Mouse (Mus musculus) embryonic facial prominence, embryonic 11.5 days (tissue): ENCODE measurements around the gene 4932414N04Rik. TPM values are rescaled to one million over a fixed set of nuclear protein-coding genes. Genes with fewer than 3 reads are reported as not detected.
"Not testable (repeated sequence)": the region's sequence is repeated elsewhere in the genome, so short reads cannot be mapped to it uniquely, and the experiment has no call there.

Source experiments
- ATAC-seq: fragments of 200-750 bp; cut with Nextera tagmentation; replicated peaks from 2 replicates; pipeline ENCODE4 v1.8.0; 2017; ENCODE audit warnings: low read depth; ENCODE audit not compliant: insufficient number of reproducible peaks, low FRiP score, low TSS enrichment
- DNase-seq: peaks from one replicate; pipeline ENCODE4 v3.0.0-alpha.2; 2015; ENCODE audit warnings: low spot score
- H3K27ac ChIP-seq: fragments of 300-500 bp; sonication (generic); replicated peaks from 2 replicates; pipeline ENCODE4 v1.5.1; 2014; ENCODE audit warnings: mild to moderate bottlenecking, low read depth, low read length, control low read depth
- H3K27me3 ChIP-seq: fragments of 300-500 bp; sonication (generic); 2 replicates; pipeline ENCODE4 v1.6.1; 2014; ENCODE audit warnings: mild to moderate bottlenecking, low read length, moderate library complexity, mixed read lengths; ENCODE audit not compliant: control insufficient read depth, insufficient read depth
- H3K36me3 ChIP-seq: fragments of 300-500 bp; sonication (generic); replicated peaks from 2 replicates; pipeline ENCODE4 v1.6.1; 2014; ENCODE audit warnings: low read depth, mild to moderate bottlenecking, low read length, moderate library complexity, mixed read lengths; ENCODE audit not compliant: control insufficient read depth, insufficient read depth
- H3K4me1 ChIP-seq: fragments of 300-500 bp; sonication (generic); 2 replicates; pipeline ENCODE4 v1.6.1; 2014; ENCODE audit warnings: low read length, mixed read lengths; ENCODE audit not compliant: control insufficient read depth, insufficient read depth
- H3K4me2 ChIP-seq: fragments of 300-500 bp; sonication (generic); 2 replicates; pipeline ENCODE4 v1.6.1; 2014; ENCODE audit warnings: low read depth, mild to moderate bottlenecking, control low read depth, low read length, moderate library complexity
- H3K4me3 ChIP-seq: fragments of 300-500 bp; sonication (generic); 2 replicates; pipeline ENCODE4 v1.5.1; 2014; ENCODE audit warnings: low read depth, low read length, control low read depth
- H3K9ac ChIP-seq: fragments of 300-500 bp; sonication (generic); replicated peaks from 2 replicates; pipeline ENCODE4 v1.6.1; 2014; ENCODE audit warnings: mild to moderate bottlenecking, control low read depth, low read length
- H3K9me3 ChIP-seq: fragments of 300-500 bp; sonication (generic); replicated peaks from 2 replicates; pipeline ENCODE4 v1.6.1; 2016; ENCODE audit warnings: mild to moderate bottlenecking, low read length, inconsistent platforms, mixed read lengths; ENCODE audit not compliant: control insufficient read depth
- WGBS: fragments of 180-500 bp; shearing (Covaris S2); extraction: QIAGEN DNeasy Blood & Tissue Kit; methylation state at CpG from one replicate; pipeline ENCODE4 v1.1.7; 2014; 5-methylcytosine and 5-hydroxymethylcytosine counted together
- polyA plus RNA-seq: library from polyadenylated mRNA; unstranded; fragments of >200 nt; fragmentation: Nextera tagmentation; extraction: Ambion mirVana; gene quantifications from 2 replicates; pipeline ENCODE4 v1.2.1, GENCODE M21; 2014

Gene 4932414N04Rik
- polyA plus RNA-seq, 1 experiment from 2014 or later = not detected

DNA sequence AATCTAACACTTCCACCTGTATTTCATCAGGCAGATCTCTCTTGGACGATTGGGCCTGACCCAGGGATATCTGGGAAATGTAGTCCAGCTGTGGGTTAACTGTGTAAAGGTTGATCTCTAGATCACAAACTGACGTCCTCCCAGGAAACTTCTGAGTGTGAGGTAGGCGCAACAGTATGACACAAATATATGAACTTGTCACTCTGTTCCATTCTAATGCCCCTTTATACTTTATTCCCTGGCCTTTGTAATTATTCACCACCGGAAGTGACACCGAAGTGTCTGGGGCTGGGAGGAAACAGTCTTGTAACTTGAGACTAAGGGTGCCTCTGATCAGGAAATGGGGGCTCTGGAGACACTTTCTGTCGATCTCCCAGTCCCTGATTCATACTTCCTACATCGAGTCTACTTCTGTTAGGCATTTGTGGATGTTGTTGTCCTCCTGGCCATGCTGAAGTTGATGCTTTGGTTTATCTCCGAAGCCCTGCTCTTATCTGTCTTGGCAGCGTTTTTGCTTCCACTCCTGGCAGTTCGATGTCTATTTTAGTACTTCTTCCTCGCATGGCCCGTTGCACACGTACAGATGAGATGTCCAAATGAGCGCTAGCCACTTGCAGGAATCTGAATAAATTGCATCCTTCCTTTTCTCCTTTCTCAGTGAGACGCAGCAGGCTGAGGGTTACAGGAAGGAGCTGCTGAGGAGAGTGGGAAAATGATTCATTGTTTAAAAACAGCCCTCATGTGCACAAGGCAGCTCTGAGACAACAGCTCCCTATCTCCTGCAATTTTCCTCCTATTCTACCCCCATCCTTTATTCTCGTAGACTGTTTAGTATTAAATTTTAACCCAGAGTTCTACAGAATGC, 126.2 kb downstream of the 4932414N04Rik start:
- H3K9ac ChIP-seq = peak overlapping the region; percentile 35; the same call in 1 of the 2 replicates
- H3K4me1 ChIP-seq = no peaks in the 10 kb centered on the region
- H3K36me3 ChIP-seq = no peaks in the 10 kb centered on the region
- H3K27ac ChIP-seq = no peak overlapping the region
- DNase-seq (peak; percentile 66), ATAC-seq (peak; percentile 47; the same call in 1 of the 2 replicates)
- H3K4me2 ChIP-seq = peak overlapping the region; percentile 11; the same call in 1 of the 2 replicates
- H3K4me3 ChIP-seq = peak overlapping the region; percentile 7; the same call in 1 of the 2 replicates
- H3K27me3 ChIP-seq = no peaks in the 10 kb centered on the region
- H3K9me3 ChIP-seq = no peaks in the 10 kb centered on the region
- WGBS = 42% methylated on average over 16 of the region's 16 CpGs

- not testable (repeated sequence) for H3K4me2 ChIP-seq, H3K27me3 ChIP-seq, ATAC-seq, H3K4me3 ChIP-seq, H3K27ac ChIP-seq, DNase-seq, H3K4me1 ChIP-seq, H3K9ac ChIP-seq, H3K36me3 ChIP-seq, H3K9me3 ChIP-seq
- 92% methylated on average over 8 of the region's 8 CpGs for WGBS
Measured at GRCm38 (mm10) chr2:68783664-68784063, 127.4 kb downstream of the 4932414N04Rik start.

DNA sequence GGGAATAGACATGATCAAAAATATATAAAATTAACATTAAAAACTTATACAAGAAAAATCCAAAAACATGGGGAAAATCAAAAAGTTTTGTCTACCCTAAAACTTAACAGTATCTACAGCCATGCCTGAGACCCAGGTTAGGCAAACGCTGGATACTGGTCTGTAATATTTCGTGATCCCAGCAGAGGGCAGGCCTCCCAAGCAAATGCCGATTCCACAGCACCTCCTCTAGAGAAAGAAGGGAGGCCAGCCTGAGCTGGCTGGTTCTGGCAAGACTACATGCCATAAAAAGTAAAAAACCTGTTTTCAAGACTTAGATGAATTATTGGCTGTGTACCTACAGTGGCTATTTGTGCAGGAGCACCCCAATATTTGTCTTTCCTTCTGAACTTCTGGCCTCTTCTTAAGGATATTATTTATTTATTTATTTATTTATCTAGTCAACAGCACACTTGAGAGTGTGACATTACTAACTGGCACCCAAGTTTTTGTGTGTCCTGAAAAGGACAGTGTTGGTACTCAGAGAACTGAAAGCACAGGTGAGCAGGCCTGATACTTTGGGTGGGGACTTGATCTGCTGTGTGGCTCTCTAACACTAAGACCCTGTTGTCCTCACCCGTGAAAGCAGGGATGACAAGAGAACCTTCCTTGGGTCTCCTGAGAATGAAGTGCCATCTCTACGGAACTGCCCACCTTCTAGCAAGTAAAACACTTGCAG, 128.6 kb downstream of the 4932414N04Rik start:
- Histone ChIP-seq H3K4me3 (no peak overlapping the region), H3K9me3 (no peaks in the 10 kb centered on the region), H3K27me3 (no peaks in the 10 kb centered on the region), H3K4me1 (no peaks in the 10 kb centered on the region), H3K36me3 (no peaks in the 10 kb centered on the region), H3K27ac (no peak overlapping the region), H3K9ac (no peak overlapping the region), H3K4me2 (no peak overlapping the region)
- 39% methylated on average over 5 of the region's 5 CpGs for WGBS
- peak; percentile 80 for ATAC-seq
- DNase-seq = peak; percentile 83

DNA sequence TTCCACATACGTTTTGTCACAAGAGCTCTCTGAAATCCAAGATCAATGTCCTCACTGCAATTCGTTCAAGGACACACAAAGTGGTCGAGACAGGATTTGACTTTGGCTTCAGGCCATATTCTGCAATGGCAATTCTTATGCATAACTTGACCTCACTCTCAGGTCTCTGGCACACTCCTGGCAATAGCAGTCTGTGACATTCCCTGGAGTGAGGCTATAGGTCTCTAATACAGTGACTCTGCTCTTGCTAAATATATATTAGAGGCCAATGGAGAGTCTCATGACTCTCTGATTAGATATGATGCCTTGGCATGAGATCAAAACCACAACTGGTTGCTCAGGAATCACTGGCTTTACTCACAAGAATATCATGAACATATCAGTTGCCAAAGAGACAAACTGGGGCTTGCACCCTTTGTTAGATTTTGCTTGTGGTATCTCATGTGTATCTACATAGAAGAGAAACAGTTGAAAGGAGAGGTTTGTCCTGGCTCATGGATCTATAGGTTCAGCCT, 130.9 kb downstream of the 4932414N04Rik start:
- no peak overlapping the region for H3K4me3 ChIP-seq
- no peak overlapping the region for H3K4me2 ChIP-seq
- no peaks in the 10 kb centered on the region for H3K9me3 ChIP-seq
- DNase-seq = no peak
- no peaks in the 10 kb centered on the region for H3K36me3 ChIP-seq
- H3K27me3 ChIP-seq = no peaks in the 10 kb centered on the region
- H3K27ac ChIP-seq = no peak overlapping the region
- ATAC-seq = no peak
- 72% methylated on average over 3 of the region's 3 CpGs for WGBS
- no peak overlapping the region for H3K9ac ChIP-seq
- H3K4me1 ChIP-seq = no peaks in the 10 kb centered on the region

GRCm38 (mm10) chr2:68792296-68792695, 136.0 kb downstream of the 4932414N04Rik start:
- WGBS = 96% methylated on average over 5 of the region's 5 CpGs
- no peak for ATAC-seq
- no peaks in the 10 kb centered on the region for H3K36me3 ChIP-seq
- H3K4me3 ChIP-seq = no peak overlapping the region
- H3K4me1 ChIP-seq = no peaks in the 10 kb centered on the region
- H3K9me3 ChIP-seq = no peaks in the 10 kb centered on the region
- no peak overlapping the region for H3K9ac ChIP-seq
- H3K27ac ChIP-seq = no peak overlapping the region
- no peak for DNase-seq
- no peaks in the 10 kb centered on the region for H3K27me3 ChIP-seq
- no peak overlapping the region for H3K4me2 ChIP-seq

GRCm38 (mm10) chr2:68793472-68793871, 137.2 kb downstream of the 4932414N04Rik start:
- 75% methylated on average over 1 of the region's 1 CpGs for WGBS
- H3K4me2 ChIP-seq = no peak overlapping the region
- ATAC-seq = no peak
- no peak for DNase-seq
- H3K27ac ChIP-seq = no peak overlapping the region
- no peaks in the 10 kb centered on the region for H3K9me3 ChIP-seq
- H3K27me3 ChIP-seq = no peaks in the 10 kb centered on the region
- H3K4me3 ChIP-seq = no peak overlapping the region
- no peaks in the 10 kb centered on the region for H3K4me1 ChIP-seq
- H3K9ac ChIP-seq = no peak overlapping the region
- H3K36me3 ChIP-seq = no peaks in the 10 kb centered on the region

GRCm38 (mm10) chr2:68794181-68794580, 137.9 kb downstream of the 4932414N04Rik start:
- DNase-seq (no peak), ATAC-seq (no peak)
- H3K4me2 ChIP-seq = no peak overlapping the region
- no peaks in the 10 kb centered on the region for H3K36me3 ChIP-seq
- 86% methylated on average over 5 of the region's 5 CpGs for WGBS
- H3K9me3 ChIP-seq = no peaks in the 10 kb centered on the region
- no peaks in the 10 kb centered on the region for H3K27me3 ChIP-seq
- H3K27ac ChIP-seq = no peak overlapping the region
- H3K9ac ChIP-seq = no peak overlapping the region
- no peak overlapping the region for H3K4me3 ChIP-seq
- H3K4me1 ChIP-seq = no peaks in the 10 kb centered on the region

DNA sequence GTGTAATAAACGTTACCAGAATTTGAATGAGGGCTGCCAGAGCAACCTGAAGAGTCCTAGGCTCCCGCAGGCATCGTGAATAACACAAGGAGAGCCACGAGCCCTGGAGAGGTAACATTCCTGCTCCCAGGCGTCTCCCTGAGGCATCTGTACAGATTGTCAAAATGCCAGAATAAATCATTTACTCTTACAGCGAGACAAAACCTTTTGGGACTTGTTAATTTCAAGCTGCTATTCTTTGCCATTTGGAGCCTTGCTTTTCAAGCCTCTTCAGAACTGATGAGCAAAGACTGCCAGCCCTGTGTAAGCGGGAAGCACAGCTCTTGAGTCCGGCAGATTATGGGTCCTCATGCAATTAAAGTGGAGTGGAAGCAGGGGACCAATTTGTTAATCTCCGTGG, 138.3 kb downstream of the 4932414N04Rik start:
- H3K27ac ChIP-seq = no peak overlapping the region
- no peaks in the 10 kb centered on the region for H3K36me3 ChIP-seq
- no peak overlapping the region for H3K9ac ChIP-seq
- WGBS = 53% methylated on average over 9 of the region's 9 CpGs
- no peaks in the 10 kb centered on the region for H3K4me1 ChIP-seq
- DNase-seq (no peak), ATAC-seq (no peak)
- no peak overlapping the region for H3K4me2 ChIP-seq
- no peaks in the 10 kb centered on the region for H3K9me3 ChIP-seq
- H3K4me3 ChIP-seq = no peak overlapping the region
- H3K27me3 ChIP-seq = no peaks in the 10 kb centered on the region
